Mouse (Mus musculus): ENCODE measurements around the gene Rcor3. TPM values are rescaled to one million over a fixed set of nuclear protein-coding genes. Genes with fewer than 3 reads are reported as not detected.

Rcor3 gene
- 29.9 and 33.8 TPM in 2 replicates for polyA plus RNA-seq (2015; fragmentation: Nextera tagmentation; extraction: Ambion mirVana)

DNA sequence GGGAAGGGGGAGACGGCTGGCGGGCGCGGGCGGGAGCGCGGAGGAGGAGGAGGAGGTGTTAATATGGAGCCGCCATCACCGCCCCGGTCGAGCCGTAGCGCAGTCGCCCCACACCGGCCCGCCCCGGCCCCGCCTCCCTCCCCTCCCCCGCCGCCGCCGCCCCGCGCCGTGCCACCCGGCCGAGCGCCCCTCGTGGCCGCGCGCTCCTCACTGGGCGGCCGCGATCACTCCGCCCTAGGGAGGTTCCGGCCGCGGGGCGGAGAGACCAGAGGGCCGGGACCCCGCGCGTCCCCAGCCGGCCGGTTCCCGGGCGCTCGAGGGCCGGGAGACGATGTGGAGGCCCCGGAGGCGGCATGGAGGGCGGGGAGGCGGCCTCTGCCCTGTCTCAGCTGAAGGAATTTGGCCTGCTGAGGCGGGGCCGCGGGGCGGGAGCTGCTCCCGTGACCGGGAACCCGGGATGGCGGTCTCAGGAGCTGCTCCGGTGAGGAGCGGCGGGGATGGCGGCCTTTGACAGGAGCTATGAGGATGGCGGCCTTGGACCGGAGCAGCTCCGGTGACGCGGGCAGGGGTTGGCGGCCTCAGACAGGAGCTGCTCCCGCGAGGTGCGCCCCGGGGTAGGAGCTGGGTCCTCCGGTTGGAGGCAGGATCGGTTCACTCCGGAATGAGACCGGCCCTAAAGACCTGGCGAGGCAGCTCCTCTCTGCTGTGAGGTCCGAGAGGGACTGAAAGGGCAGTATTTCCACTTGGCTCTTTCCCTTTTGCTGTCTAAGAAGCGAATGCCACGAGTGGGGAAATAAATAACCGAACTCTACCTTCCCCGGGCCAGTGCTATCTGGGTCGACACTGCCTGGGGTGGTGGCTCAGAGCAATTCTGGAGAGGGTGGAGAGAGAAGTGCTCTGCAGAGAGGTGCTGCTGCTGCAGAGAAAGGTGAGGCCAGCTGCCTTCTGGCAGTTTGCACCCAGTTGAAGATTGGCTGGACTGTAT lies at the start of gene Rcor3:
Rcor3 (minus strand) TSS at position 137 of the 985 bp plus-strand sequence.
- ATAC-seq (replicated peaks; ENCODE audit: low FRiP score, low read depth) (peak; percentile 82), DNase-seq (ENCODE audit: low spot score) (peak; percentile 84)
- under 1% methylated on average over 53 of the region's 88 CpGs for WGBS
- Histone ChIP-seq H3K4me3 (replicated peaks; ENCODE audit: low read depth, low read length) (peak within 1 kb of the TSS; percentile 84), H3K4me1 (replicated peaks; ENCODE audit: insufficient read depth, low read length) (peaks cover 11% of the 10 kb centered on the region; the same call in 1 of the 2 replicates), H3K4me2 (ENCODE audit: low read length) (peak within 1 kb of the TSS; percentile 82), H3K9me3 (replicated peaks; ENCODE audit: low read length) (no peaks in the 10 kb centered on the region), H3K36me3 (ENCODE audit: insufficient read depth, low read length) (0 out of 2 replicates have a peak, but pooled peaks cover 3% of the 10 kb centered on the region), H3K27me3 (ENCODE audit: insufficient read depth, low read length) (no peaks in the 10 kb centered on the region), H3K27ac (peak within 1 kb of the TSS; percentile 98), H3K9ac (ENCODE audit: low read depth, low read length) (peak within 1 kb of the TSS; percentile 95)
- TF ChIP-seq CTCF (IDR thresholded peaks at IDR 0.05; ENCODE audit: low read depth) = peak; percentile 37; the same call in 1 of the 2 replicates

GRCm38 (mm10) chr1:192181696-192182257 lies 43.9 kb upstream of the Rcor3 start:
- TF ChIP-seq CTCF (IDR thresholded peaks at IDR 0.05; ENCODE audit: low read depth) = no peak
- no peaks in the 10 kb centered on the region for H3K36me3 ChIP-seq (ENCODE audit: insufficient read depth, low read length)
- ATAC-seq (replicated peaks; ENCODE audit: low FRiP score, low read depth) (no peak), DNase-seq (ENCODE audit: low spot score) (no peak)
- WGBS = 87% methylated on average over 4 of the region's 4 CpGs
- no peak overlapping the region for H3K4me2 ChIP-seq (ENCODE audit: low read length)
- no peak overlapping the region for H3K9ac ChIP-seq (ENCODE audit: low read depth, low read length)
- H3K9me3 ChIP-seq (replicated peaks; ENCODE audit: low read length) = no peaks in the 10 kb centered on the region
- H3K4me3 ChIP-seq (replicated peaks; ENCODE audit: low read depth, low read length) = no peak overlapping the region
- H3K27ac ChIP-seq = no peak overlapping the region
- no peaks in the 10 kb centered on the region for H3K27me3 ChIP-seq (ENCODE audit: insufficient read depth, low read length)
- H3K4me1 ChIP-seq (replicated peaks; ENCODE audit: insufficient read depth, low read length) = no peaks in the 10 kb centered on the region

DNA sequence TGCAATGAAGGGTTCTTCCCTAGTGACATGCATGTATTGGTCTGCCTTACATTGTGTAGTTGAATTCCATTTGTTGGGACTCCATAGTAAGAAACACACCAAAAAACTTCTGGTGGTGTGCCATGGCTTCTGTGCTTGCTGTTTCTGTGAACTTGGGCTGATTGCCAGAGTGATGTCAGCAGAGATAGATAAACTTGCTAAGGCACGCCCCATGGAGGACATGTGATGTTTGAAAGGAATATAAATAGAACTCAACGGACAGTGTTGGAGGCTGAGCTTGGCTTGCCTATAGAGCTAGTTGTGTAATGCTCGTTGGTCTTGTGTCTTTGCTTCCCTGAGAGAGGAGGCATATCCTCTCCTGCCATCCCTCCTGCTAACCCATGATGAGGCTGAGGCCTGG lies 42.0 kb upstream of the Rcor3 start:
- Histone ChIP-seq H3K9me3 (replicated peaks; ENCODE audit: low read length) (no peaks in the 10 kb centered on the region), H3K4me3 (replicated peaks; ENCODE audit: low read depth, low read length) (no peak overlapping the region), H3K27me3 (ENCODE audit: insufficient read depth, low read length) (no peaks in the 10 kb centered on the region), H3K4me1 (replicated peaks; ENCODE audit: insufficient read depth, low read length) (no peaks in the 10 kb centered on the region), H3K36me3 (ENCODE audit: insufficient read depth, low read length) (no peaks in the 10 kb centered on the region), H3K27ac (no peak overlapping the region), H3K4me2 (ENCODE audit: low read length) (no peak overlapping the region), H3K9ac (ENCODE audit: low read depth, low read length) (no peak overlapping the region)
- TF ChIP-seq CTCF (IDR thresholded peaks at IDR 0.05; ENCODE audit: low read depth) = no peak
- DNase-seq (ENCODE audit: low spot score) = no peak
- 79% methylated on average over 3 of the region's 3 CpGs for WGBS
- no peak for ATAC-seq (replicated peaks; ENCODE audit: low FRiP score, low read depth)

DNA sequence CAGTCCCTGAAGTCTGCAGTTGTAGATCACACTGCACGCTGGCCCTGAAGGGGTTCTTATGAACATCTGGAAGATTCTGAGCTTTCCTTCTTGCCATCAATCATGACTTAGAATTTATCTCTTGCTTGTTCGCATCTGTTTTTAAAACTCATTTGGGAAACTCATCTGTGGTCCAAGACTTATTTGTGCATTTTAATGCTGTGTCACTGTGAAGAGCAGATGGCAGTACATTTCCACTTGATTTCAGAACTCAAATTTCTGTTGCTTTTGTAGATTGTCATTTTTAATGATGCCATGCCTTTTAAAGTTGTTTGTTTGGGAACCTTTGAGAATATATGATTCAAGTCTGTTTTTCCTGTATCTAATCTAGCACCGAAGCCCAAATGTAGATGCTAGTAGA lies 33.6 kb upstream of the Rcor3 start:
- Histone ChIP-seq H3K9me3 (replicated peaks; ENCODE audit: low read length) (no peaks in the 10 kb centered on the region), H3K27me3 (ENCODE audit: insufficient read depth, low read length) (no peaks in the 10 kb centered on the region), H3K36me3 (ENCODE audit: insufficient read depth, low read length) (no peaks in the 10 kb centered on the region), H3K9ac (ENCODE audit: low read depth, low read length) (no peak overlapping the region), H3K27ac (no peak overlapping the region), H3K4me1 (replicated peaks; ENCODE audit: insufficient read depth, low read length) (no peaks in the 10 kb centered on the region), H3K4me2 (ENCODE audit: low read length) (no peak overlapping the region), H3K4me3 (replicated peaks; ENCODE audit: low read depth, low read length) (no peak overlapping the region)
- TF ChIP-seq CTCF (IDR thresholded peaks at IDR 0.05; ENCODE audit: low read depth) = no peak
- no peak for ATAC-seq (replicated peaks; ENCODE audit: low FRiP score, low read depth)
- no peak for DNase-seq (ENCODE audit: low spot score)
- 83% methylated on average over 3 of the region's 3 CpGs for whole genome bisulfite sequencing

DNA sequence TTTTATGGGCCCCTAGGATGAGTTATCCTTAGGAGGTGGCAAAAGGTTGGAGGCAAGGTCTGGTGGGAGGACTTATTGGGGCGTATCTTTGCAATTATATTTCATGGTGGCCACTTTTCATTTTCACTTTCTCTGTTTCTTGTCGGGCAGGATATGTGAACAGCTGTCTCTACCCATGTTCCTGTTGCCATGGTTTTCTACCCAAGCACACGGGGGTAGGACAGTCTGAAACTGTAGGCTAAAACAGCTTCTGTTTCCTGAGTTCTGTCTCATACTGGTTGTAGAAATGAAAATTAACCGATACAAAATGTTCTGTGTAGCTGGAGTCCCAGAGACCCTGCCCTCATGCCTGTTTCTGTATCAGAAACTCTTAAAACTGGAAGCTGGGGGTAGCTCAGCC lies 13.3 kb upstream of the Rcor3 start:
- 67% methylated on average over 4 of the region's 4 CpGs for WGBS
- no peak overlapping the region for H3K9ac ChIP-seq (ENCODE audit: low read depth, low read length)
- H3K36me3 ChIP-seq (ENCODE audit: insufficient read depth, low read length) = no peaks in the 10 kb centered on the region
- no peak for TF ChIP-seq CTCF (IDR thresholded peaks at IDR 0.05; ENCODE audit: low read depth)
- no peak for DNase-seq (ENCODE audit: low spot score)
- H3K9me3 ChIP-seq (replicated peaks; ENCODE audit: low read length) = no peaks in the 10 kb centered on the region
- H3K27me3 ChIP-seq (ENCODE audit: insufficient read depth, low read length) = no peaks in the 10 kb centered on the region
- H3K27ac ChIP-seq = no peak overlapping the region
- H3K4me1 ChIP-seq (replicated peaks; ENCODE audit: insufficient read depth, low read length) = no peaks in the 10 kb centered on the region
- H3K4me2 ChIP-seq (ENCODE audit: low read length) = no peak overlapping the region
- no peak for ATAC-seq (replicated peaks; ENCODE audit: low FRiP score, low read depth)
- H3K4me3 ChIP-seq (replicated peaks; ENCODE audit: low read depth, low read length) = no peak overlapping the region

DNA sequence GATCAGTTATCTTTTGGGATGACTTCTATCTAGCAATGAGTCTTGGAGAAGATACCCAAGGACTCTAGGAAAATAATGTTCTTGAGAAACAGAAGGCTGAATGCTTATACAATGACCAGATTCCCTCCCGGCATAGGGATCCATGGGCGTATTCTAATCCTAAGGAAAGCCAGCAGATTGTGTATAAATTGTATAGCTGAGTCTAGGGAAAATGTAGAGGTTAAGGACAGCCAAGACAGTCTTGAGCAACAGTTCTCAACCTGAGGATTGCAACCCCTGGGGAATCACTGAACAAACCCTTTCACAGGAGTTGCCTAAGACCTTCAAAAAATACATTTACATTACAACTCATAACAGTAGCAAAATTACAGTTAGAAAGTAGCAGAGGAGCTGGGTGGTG lies 2.5 kb upstream of the Rcor3 start:
- H3K36me3 ChIP-seq (ENCODE audit: insufficient read depth, low read length) = no peaks in the 10 kb centered on the region
- TF ChIP-seq CTCF (IDR thresholded peaks at IDR 0.05; ENCODE audit: low read depth) = no peak
- H3K4me1 ChIP-seq (replicated peaks; ENCODE audit: insufficient read depth, low read length) = peaks cover 11% of the 10 kb centered on the region; the same call in 1 of the 2 replicates
- DNase-seq (ENCODE audit: low spot score) = no peak
- 92% methylated on average over 2 of the region's 2 CpGs for WGBS
- H3K4me2 ChIP-seq (ENCODE audit: low read length) = no peak overlapping the region
- H3K27me3 ChIP-seq (ENCODE audit: insufficient read depth, low read length) = no peaks in the 10 kb centered on the region
- no peak overlapping the region for H3K9ac ChIP-seq (ENCODE audit: low read depth, low read length)
- no peaks in the 10 kb centered on the region for H3K9me3 ChIP-seq (replicated peaks; ENCODE audit: low read length)
- H3K27ac ChIP-seq = no peak overlapping the region
- ATAC-seq (replicated peaks; ENCODE audit: low FRiP score, low read depth) = no peak
- H3K4me3 ChIP-seq (replicated peaks; ENCODE audit: low read depth, low read length) = no peak overlapping the region
